Mouse (Mus musculus) left cerebral cortex, adult 11 months (tissue): ENCODE results near the gene Gm45713.
A peak's percentile ranks its signal among the peaks of the same experiment; 100 is the strongest.
"Not testable (repeated sequence)": the region's sequence is repeated elsewhere in the genome, so short reads cannot be mapped to it uniquely, and the experiment has no call there.

Experiments
- DNase-seq: peaks from one replicate; pipeline ENCODE4 v3.0.0; 2022; ENCODE audit warnings: low spot score

Gene Gm45713

GRCm38 (mm10) chr7:45095965-45096364 lies 40.1 kb downstream of the Gm45713 start:
- not testable (repeated sequence) for DNase-seq

GRCm38 (mm10) chr7:45095367-45095766 lies 40.7 kb downstream of the Gm45713 start:
- no peak for DNase-seq

DNA sequence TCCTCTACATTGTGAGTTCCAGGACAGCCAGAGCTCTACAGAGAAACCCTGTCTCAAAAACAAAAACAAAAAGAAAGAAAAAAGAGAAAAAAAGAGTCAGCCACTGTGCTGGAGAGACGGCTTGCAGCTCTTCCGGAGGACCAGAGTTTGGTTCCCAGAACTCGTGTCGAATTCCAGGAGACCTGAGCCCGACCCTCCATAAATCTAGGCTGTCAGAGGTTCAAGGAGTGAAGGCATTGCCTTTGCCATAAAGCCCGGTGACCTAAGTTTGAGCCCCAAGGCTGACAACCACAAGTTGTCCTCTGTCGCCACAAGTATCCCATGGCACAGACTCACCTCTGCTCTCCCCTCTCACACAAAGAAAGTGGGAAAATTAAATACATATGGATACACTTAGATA lies 41.9 kb downstream of the Gm45713 start:
- DNase-seq: no peak

- DNase-seq: no peak
Observed at GRCm38 (mm10) chr7:45093516-45093905, 42.5 kb downstream of the Gm45713 start.

- no peak for DNase-seq
Observed at GRCm38 (mm10) chr7:45092828-45093515, 43.1 kb downstream of the Gm45713 start.

GRCm38 (mm10) chr7:45092048-45092447 lies 44.0 kb downstream of the Gm45713 start, which contains the start of gene Rcn3:
Rcn3 (minus strand) TSS chr7:45092221.
- no peak for DNase-seq

- DNase-seq: no peak
Observed at GRCm38 (mm10) chr7:45091001-45091990, 44.7 kb downstream of the Gm45713 start.

DNA sequence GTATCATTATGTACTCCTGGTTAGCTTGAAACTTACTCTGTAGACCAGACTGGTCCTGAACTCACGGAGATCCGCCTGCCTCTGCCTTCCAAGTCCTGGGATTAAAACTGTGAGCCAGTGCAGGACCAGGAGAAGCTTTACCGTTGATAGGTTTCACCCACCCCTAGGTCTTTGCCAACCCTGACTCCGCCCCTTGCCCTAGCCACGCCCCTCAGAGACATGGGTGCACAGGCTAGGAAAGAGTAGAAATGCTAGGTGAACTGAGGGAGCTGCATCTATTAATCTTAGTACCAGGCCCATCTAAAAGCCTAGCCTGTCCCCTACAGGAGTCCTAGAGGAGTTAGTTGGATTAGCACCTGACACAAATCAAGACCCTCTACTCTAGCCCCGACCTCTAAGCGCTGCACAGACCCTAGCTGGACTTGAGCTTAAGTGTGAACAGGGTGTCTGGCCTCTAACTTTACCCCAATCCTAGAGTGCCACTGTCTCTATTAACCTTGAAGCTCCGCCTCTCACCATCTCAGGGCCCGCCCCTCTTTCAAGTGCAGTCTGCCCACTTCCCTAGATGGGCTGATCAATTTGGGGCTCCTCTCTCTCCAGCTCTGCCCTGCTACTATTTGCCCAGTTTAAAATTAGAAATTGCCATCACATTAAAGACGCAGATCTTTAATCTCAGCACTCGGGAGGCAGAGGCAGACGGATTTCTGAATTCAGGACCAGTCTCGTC lies 45.6 kb downstream of the Gm45713 start:
- no peak for DNase-seq

DNA sequence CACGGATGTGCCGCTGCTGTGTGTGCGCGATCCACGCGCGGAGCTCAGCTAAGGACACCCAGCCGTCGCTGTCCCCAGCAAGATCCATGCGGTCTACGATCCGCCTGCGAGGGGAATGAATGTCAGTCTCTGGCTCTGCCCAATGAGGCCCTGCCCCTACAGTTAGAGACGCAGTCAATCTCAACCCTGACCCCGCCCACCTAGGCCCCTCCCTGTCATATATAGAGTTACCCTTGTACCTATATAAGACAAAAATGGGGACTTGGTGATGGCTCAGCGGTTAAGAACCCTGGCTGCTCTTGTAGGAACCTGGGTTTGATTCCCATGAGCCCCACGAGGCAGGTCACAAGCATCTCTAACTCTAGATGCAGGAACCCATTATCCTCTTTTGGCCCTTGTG lies 47.4 kb downstream of the Gm45713 start:
- DNase-seq: no peak

- no peak for DNase-seq
Observed at GRCm38 (mm10) chr7:45086084-45086483, 49.9 kb downstream of the Gm45713 start.

DNA sequence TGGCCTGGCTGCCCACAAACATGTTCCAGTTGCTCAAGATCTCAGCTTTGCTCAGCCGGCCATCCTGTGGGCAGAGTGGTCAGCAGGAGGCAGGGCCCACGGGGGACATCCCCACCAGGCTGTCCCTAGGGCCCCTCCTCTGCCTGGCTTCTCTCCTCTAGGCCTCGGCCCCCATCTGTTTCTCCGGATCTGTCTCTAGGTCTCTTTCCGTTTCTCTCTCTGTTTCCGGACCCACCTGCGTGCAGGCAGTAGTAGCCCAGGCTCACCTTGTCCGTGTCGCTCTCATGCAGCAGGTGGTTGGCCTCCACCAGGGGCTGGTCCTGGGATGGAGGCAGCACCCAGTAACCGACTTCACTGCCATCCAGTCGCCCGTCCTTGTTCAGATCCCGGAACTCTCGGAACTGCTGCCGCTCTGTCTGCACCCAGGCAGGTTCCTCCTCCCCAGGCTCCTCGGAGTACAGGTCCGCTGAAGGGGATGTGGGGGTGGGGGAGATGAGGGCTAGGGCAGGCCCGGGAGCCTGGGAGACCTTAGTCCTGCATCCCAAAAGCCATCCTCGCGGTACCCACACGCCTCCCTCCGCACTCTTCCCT lies 52.6 kb downstream of the Gm45713 start:
- no peak for DNase-seq

- DNase-seq: no peak
Observed at GRCm38 (mm10) chr7:45082401-45083299, 53.4 kb downstream of the Gm45713 start.

DNA sequence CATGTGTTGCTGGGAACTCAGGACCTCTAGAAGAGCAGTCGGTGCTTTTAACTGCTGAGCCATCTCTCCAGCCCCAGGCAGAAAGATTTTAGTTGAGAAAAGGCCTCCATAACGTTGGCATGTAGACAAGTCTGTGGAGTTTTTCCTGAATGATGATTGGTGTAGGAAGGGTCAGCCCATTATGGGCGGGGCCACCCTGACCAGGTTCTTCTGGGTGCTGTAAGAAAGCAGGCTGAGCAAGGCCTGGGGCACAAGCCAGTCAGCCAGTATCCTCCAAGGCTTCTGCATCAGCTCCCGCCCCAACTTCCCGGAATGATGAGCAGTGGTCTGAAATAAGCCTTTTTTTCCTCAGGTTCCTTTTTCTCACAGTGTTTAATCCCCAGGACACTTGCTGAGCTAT lies 55.0 kb downstream of the Gm45713 start:
- no peak for DNase-seq

- peak; percentile 76 for DNase-seq
Observed at GRCm38 (mm10) chr7:45079856-45080255, 56.2 kb downstream of the Gm45713 start.

- no peak for DNase-seq
Observed at GRCm38 (mm10) chr7:45078513-45078912, 57.5 kb downstream of the Gm45713 start.

DNA sequence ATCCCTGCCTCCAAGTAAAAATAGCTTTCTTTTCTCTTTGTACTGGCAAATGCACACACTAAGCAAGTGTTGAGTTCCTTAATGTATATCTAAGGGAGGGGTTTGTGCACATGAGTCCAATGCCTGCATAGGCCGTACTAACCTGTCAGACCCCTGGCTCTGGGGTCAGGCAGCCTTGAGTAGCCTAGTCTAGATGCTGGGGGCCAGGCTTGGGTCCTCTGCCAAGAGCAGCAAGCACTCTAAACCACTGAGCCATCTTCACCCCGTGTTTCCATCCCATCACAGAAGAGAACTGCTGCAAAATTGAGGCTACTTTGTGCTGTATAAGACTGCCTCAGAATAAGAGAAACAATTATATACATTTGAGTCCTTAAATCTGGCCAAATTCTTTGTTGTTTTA lies 58.2 kb downstream of the Gm45713 start:
- no peak for DNase-seq

DNA sequence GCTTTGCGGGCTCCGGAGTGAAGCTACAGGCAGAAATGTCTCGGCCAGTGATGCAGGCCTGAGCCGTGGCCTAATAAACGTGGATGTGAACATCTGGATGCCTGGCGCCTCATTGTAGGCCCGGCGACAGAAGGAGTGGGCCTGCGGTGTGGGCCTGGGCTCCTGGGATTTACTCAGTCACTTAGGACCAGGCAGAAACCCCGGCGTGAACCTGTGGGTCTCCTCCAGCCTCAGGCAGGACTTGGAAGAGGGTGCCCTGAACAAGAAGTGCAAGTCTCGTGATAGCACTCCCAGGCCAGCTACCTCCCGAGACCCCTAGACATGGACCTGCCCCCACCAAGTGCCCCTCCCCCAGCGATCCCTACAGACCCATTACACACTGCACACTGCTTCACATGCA lies 58.7 kb downstream of the Gm45713 start:
- DNase-seq: no peak

DNA sequence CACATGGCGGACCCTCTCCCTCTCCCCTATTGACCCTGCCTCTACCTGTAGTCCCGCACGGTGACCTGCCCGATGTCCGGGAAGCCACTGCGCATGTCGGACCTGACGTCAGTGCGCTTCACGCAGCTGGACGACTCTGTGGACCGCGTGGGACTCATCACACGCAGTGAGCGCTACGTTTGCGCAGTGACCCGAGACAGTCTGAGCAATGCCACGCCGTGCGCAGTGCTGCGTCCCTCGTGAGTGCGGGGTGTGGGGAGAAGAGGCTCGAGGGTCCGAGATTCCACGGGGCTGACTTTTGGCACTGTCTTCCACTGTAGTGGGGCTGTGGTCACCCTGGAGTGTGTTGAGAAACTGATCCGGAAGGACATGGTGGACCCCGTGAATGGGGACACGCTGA lies 59.5 kb downstream of the Gm45713 start:
- no peak for DNase-seq
